Comparison of ENCODE assay signal across 8 mouse cellular contexts in genomic region chr14:46880935-46881334, GRCm38 (mm10). TPM values are rescaled to one million over a fixed set of nuclear protein-coding genes. Genes with fewer than 3 reads are reported as not detected.
A peak's percentile ranks its signal among the peaks of the same experiment; 100 is the strongest.
DNase-seq lines count a peak whose midpoint lies in the region; ATAC-seq lines count a peak whose summit lies in the region.

No protein-coding gene starts in this region.

- H3K9ac ChIP-seq in hindbrain, embryonic 11.5 days (ENCODE audit: low read depth, low read length): no peak overlapping the region
- no peak overlapping the region for H3K9ac ChIP-seq in hindbrain, embryonic 13.5 days
- H3K9ac ChIP-seq in embryonic facial prominence, embryonic 11.5 days (replicated peaks; ENCODE audit: low read length): no peak overlapping the region
- H3K9ac ChIP-seq in stomach, embryonic 15.5 days: no peak overlapping the region

- no peak overlapping the region for H3K4me2 ChIP-seq in hindbrain, embryonic 11.5 days (replicated peaks; ENCODE audit: low read depth, low read length)
- H3K4me2 ChIP-seq in hindbrain, embryonic 13.5 days: no peak overlapping the region
- no peak overlapping the region for H3K4me2 ChIP-seq in embryonic facial prominence, embryonic 11.5 days (ENCODE audit: low read depth, low read length)
- peak overlapping the region; percentile 98; the same call in 1 of the 2 replicates for H3K4me2 ChIP-seq in stomach, embryonic 15.5 days

- intact Hi-C loops in heart, postnatal 10 days (cut with DNase I): loop anchor here (1.0 to 5.0 kb wide), 4 partner anchors 49 to 371 kb away; partner anchors contain the start of genes Cgrrf1 and Gch1

- no peaks in the 10 kb centered on the region for H3K9me3 ChIP-seq in hindbrain, embryonic 11.5 days (ENCODE audit: control insufficient read depth, low read length)
- H3K9me3 ChIP-seq in hindbrain, embryonic 13.5 days: no peaks in the 10 kb centered on the region
- H3K9me3 ChIP-seq in embryonic facial prominence, embryonic 11.5 days (replicated peaks; ENCODE audit: control insufficient read depth, low read length): no peaks in the 10 kb centered on the region
- no peaks in the 10 kb centered on the region for H3K9me3 ChIP-seq in stomach, embryonic 15.5 days

- no peak for ATAC-seq in hindbrain, embryonic 11.5 days (ENCODE audit: low FRiP score)
- no peak for ATAC-seq in hindbrain, embryonic 13.5 days (ENCODE audit: low FRiP score)
- no peak for ATAC-seq in embryonic facial prominence, embryonic 11.5 days (replicated peaks; ENCODE audit: insufficient number of reproducible peaks, low FRiP score, low TSS enrichment, low read depth)
- ATAC-seq in megakaryocyte-erythroid progenitor cell, adult 5-6 weeks (replicated peaks; ENCODE audit: low FRiP score, low TSS enrichment, poor library complexity, severe bottlenecking): peak; percentile 78
- no peak for ATAC-seq in stomach, embryonic 15.5 days (ENCODE audit: insufficient read depth, low FRiP score, low read depth)

- DNase-seq in hindbrain, embryonic 11.5 days (ENCODE audit: low spot score): peak; percentile 70
- peak; percentile 44 for DNase-seq in adrenal gland, adult 8-10 months
- peak; percentile 75 for DNase-seq in embryonic facial prominence, embryonic 11.5 days (ENCODE audit: low spot score)
- DNase-seq in heart, postnatal 10 days: peak; percentile 82
- DNase-seq in layer of hippocampus, postnatal 10 days (ENCODE audit: low spot score in 2 of 2): peak; percentile 58 to 61

- 6% methylated on average over 10 of the region's 10 CpGs for WGBS in hindbrain, embryonic 11.5 days
- 5% methylated on average over 10 of the region's 10 CpGs for WGBS in hindbrain, embryonic 13.5 days
- WGBS in embryonic facial prominence, embryonic 11.5 days: 4% methylated on average over 10 of the region's 10 CpGs
- 16% methylated on average over 10 of the region's 10 CpGs for WGBS in stomach, embryonic 15.5 days

- H3K4me3 ChIP-seq in hindbrain, embryonic 11.5 days (ENCODE audit: low read depth, low read length): no peak overlapping the region
- H3K4me3 ChIP-seq in hindbrain, embryonic 13.5 days: no peak overlapping the region
- no peak overlapping the region for H3K4me3 ChIP-seq in embryonic facial prominence, embryonic 11.5 days (ENCODE audit: low read depth, low read length)
- H3K4me3 ChIP-seq in stomach, embryonic 15.5 days (replicated peaks): no peak overlapping the region

- no peak overlapping the region for H3K27ac ChIP-seq in hindbrain, embryonic 11.5 days (ENCODE audit: low read depth, low read length)
- H3K27ac ChIP-seq in hindbrain, embryonic 13.5 days: no peak overlapping the region
- H3K27ac ChIP-seq in embryonic facial prominence, embryonic 11.5 days (replicated peaks; ENCODE audit: low read depth, low read length): no peak overlapping the region
- H3K27ac ChIP-seq in stomach, embryonic 15.5 days: no peak overlapping the region

- H3K4me1 ChIP-seq in hindbrain, embryonic 11.5 days (replicated peaks; ENCODE audit: control insufficient read depth, insufficient read depth, low read length): peaks cover 10% of the 10 kb centered on the region
- H3K4me1 ChIP-seq in hindbrain, embryonic 13.5 days (replicated peaks): peaks cover 28% of the 10 kb centered on the region
- peaks cover 5% of the 10 kb centered on the region; the same call in 1 of the 2 replicates for H3K4me1 ChIP-seq in embryonic facial prominence, embryonic 11.5 days (ENCODE audit: control insufficient read depth, insufficient read depth, low read length)
- peaks cover 7% of the 10 kb centered on the region; the same call in 1 of the 2 replicates for H3K4me1 ChIP-seq in stomach, embryonic 15.5 days

- no peaks in the 10 kb centered on the region for H3K36me3 ChIP-seq in hindbrain, embryonic 11.5 days (ENCODE audit: control insufficient read depth, insufficient read depth, low read length)
- H3K36me3 ChIP-seq in hindbrain, embryonic 13.5 days: no peaks in the 10 kb centered on the region
- H3K36me3 ChIP-seq in embryonic facial prominence, embryonic 11.5 days (replicated peaks; ENCODE audit: control insufficient read depth, insufficient read depth, low read depth, low read length): no peaks in the 10 kb centered on the region
- no peaks in the 10 kb centered on the region for H3K36me3 ChIP-seq in stomach, embryonic 15.5 days

- H3K27me3 ChIP-seq in hindbrain, embryonic 11.5 days (ENCODE audit: control insufficient read depth, insufficient read depth, low read length): no peaks in the 10 kb centered on the region
- H3K27me3 ChIP-seq in hindbrain, embryonic 13.5 days: peaks cover 17% of the 10 kb centered on the region
- H3K27me3 ChIP-seq in embryonic facial prominence, embryonic 11.5 days (ENCODE audit: control insufficient read depth, insufficient read depth, low read length): no peaks in the 10 kb centered on the region
- no peaks in the 10 kb centered on the region for H3K27me3 ChIP-seq in stomach, embryonic 15.5 days (replicated peaks)

RNA-seq across cellular contexts. Expression of gene Samd4, which starts 1.7 kb away (rescaled TPM):
- polyA plus RNA-seq in hindbrain, embryonic 11.5 days (2014; fragmentation: Nextera tagmentation; extraction: Ambion mirVana): 3.1 and 4.7 TPM in 2 replicates
- polyA plus RNA-seq in hindbrain, embryonic 13.5 days (2015; fragmentation: Nextera tagmentation; extraction: Ambion mirVana): 3.6 and 3.9 TPM in 2 replicates
- total RNA-seq in adrenal gland, adult 8-10 months (2022): 10 to 100 TPM; 22.1 to 27.0 (median 25.8) TPM
- polyA plus RNA-seq in embryonic facial prominence, embryonic 11.5 days (2014; fragmentation: Nextera tagmentation; extraction: Ambion mirVana): 3.5 and 3.6 TPM in 2 replicates
- total RNA-seq in heart, postnatal 10 days (2021): 10 to 100 TPM; 64.3 to 67.9 TPM
- total RNA-seq in layer of hippocampus, postnatal 10 days (2021): 10 to 100 TPM; 12.6 to 13.0 TPM
- total RNA-seq in megakaryocyte-erythroid progenitor cell, adult 5-6 weeks (2014; fragmentation: Nextera tagmentation): 0.07 and 4.2 TPM in 2 replicates
- 0.15 and 0.61 TPM in 2 replicates for total RNA-seq in megakaryocyte-erythroid progenitor cell, adult 5-6 weeks (2017)
- 7.1 and 8.0 TPM in 2 replicates for polyA plus RNA-seq in stomach, embryonic 15.5 days (2015; fragmentation: Nextera tagmentation; extraction: Ambion mirVana)

RNA-seq across cellular contexts. Expression of gene Cgrrf1, which starts 49.0 kb away (rescaled TPM):
- polyA plus RNA-seq in hindbrain, embryonic 11.5 days (2014; fragmentation: Nextera tagmentation; extraction: Ambion mirVana): 34.6 and 35.0 TPM in 2 replicates
- polyA plus RNA-seq in hindbrain, embryonic 13.5 days (2015; fragmentation: Nextera tagmentation; extraction: Ambion mirVana): 19.5 and 23.4 TPM in 2 replicates
- total RNA-seq in adrenal gland, adult 8-10 months (2022): 10 to 100 TPM; 45.7 to 61.9 (median 57.2) TPM
- 32.1 and 33.9 TPM in 2 replicates for polyA plus RNA-seq in embryonic facial prominence, embryonic 11.5 days (2014; fragmentation: Nextera tagmentation; extraction: Ambion mirVana)
- 10 to 100 TPM; 34.4 to 38.4 TPM for total RNA-seq in heart, postnatal 10 days (2021)
- total RNA-seq in layer of hippocampus, postnatal 10 days (2021): 10 to 100 TPM; 11.0 to 12.5 TPM
- total RNA-seq in megakaryocyte-erythroid progenitor cell, adult 5-6 weeks (2014; fragmentation: Nextera tagmentation): 21.1 and 21.5 TPM in 2 replicates
- 7.8 and 18.8 TPM in 2 replicates for total RNA-seq in megakaryocyte-erythroid progenitor cell, adult 5-6 weeks (2017)
- 22.6 and 27.3 TPM in 2 replicates for polyA plus RNA-seq in stomach, embryonic 15.5 days (2015; fragmentation: Nextera tagmentation; extraction: Ambion mirVana)

RNA-seq across cellular contexts. Expression of gene Gmfb, which starts 58.9 kb away (rescaled TPM):
- polyA plus RNA-seq in hindbrain, embryonic 11.5 days (2014; fragmentation: Nextera tagmentation; extraction: Ambion mirVana): 108 and 116 TPM in 2 replicates
- 107 and 109 TPM in 2 replicates for polyA plus RNA-seq in hindbrain, embryonic 13.5 days (2015; fragmentation: Nextera tagmentation; extraction: Ambion mirVana)
- total RNA-seq in adrenal gland, adult 8-10 months (2022): 100 to 1,000 TPM; 118 to 172 (median 163) TPM
- 107 and 117 TPM in 2 replicates for polyA plus RNA-seq in embryonic facial prominence, embryonic 11.5 days (2014; fragmentation: Nextera tagmentation; extraction: Ambion mirVana)
- total RNA-seq in heart, postnatal 10 days (2021): 10 to 100 TPM; 45.0 to 45.8 TPM
- total RNA-seq in layer of hippocampus, postnatal 10 days (2021): 100 to 1,000 TPM; 161 to 175 TPM
- 51.5 and 57.9 TPM in 2 replicates for total RNA-seq in megakaryocyte-erythroid progenitor cell, adult 5-6 weeks (2014; fragmentation: Nextera tagmentation)
- 84.5 and 101 TPM in 2 replicates for total RNA-seq in megakaryocyte-erythroid progenitor cell, adult 5-6 weeks (2017)
- 48.5 and 51.3 TPM in 2 replicates for polyA plus RNA-seq in stomach, embryonic 15.5 days (2015; fragmentation: Nextera tagmentation; extraction: Ambion mirVana)
